Mouse (Mus musculus) embryonic facial prominence, embryonic 14.5 days (tissue): ENCODE results near the gene Ankrd2. TPM values are rescaled to one million over a fixed set of nuclear protein-coding genes. Genes with fewer than 3 reads are reported as not detected.

Experiments
- ATAC-seq: fragments of 200-750 bp; cut with Nextera tagmentation; 2 replicates; pipeline ENCODE4 v1.8.0; 2017; ENCODE audit warnings: low read depth, moderate number of reproducible peaks, moderate TSS enrichment
- DNase-seq: peaks from one replicate; pipeline ENCODE4 v3.0.0-alpha.2; 2015; ENCODE audit warnings: low spot score
- H3K27ac ChIP-seq: fragments of 300-500 bp; sonication (generic); replicated peaks from 2 replicates; pipeline ENCODE4 v1.5.1; 2014; ENCODE audit warnings: low read depth, mild to moderate bottlenecking, low read length, moderate library complexity
- H3K27me3 ChIP-seq: fragments of 300-500 bp; sonication (generic); replicated peaks from 2 replicates; pipeline ENCODE4 v1.6.1; 2014; ENCODE audit warnings: low read length; ENCODE audit not compliant: control insufficient read depth, insufficient read depth
- H3K36me3 ChIP-seq: fragments of 300-500 bp; sonication (generic); 2 replicates; pipeline ENCODE4 v1.6.1; 2014; ENCODE audit warnings: low read length, mixed read lengths; ENCODE audit not compliant: control insufficient read depth, insufficient read depth
- H3K4me1 ChIP-seq: fragments of 300-500 bp; sonication (generic); 2 replicates; pipeline ENCODE4 v1.6.1; 2014; ENCODE audit warnings: antibody characterized with exemption, low read length; ENCODE audit not compliant: control insufficient read depth, insufficient read depth
- H3K4me2 ChIP-seq: fragments of 300-500 bp; sonication (generic); 2 replicates; pipeline ENCODE4 v1.6.1; 2014; ENCODE audit warnings: low read depth, mild to moderate bottlenecking, low read length, moderate library complexity, mixed read lengths
- H3K4me3 ChIP-seq: fragments of 300-500 bp; sonication (generic); 2 replicates; pipeline ENCODE4 v1.5.1; 2014; ENCODE audit warnings: low read depth, mild to moderate bottlenecking, low read length
- H3K9ac ChIP-seq: fragments of 300-500 bp; sonication (generic); 2 replicates; pipeline ENCODE4 v1.6.1; 2014; ENCODE audit warnings: low read depth, mild to moderate bottlenecking, low read length, moderate library complexity, mixed read lengths
- H3K9me3 ChIP-seq: fragments of 300-500 bp; sonication (generic); 2 replicates; pipeline ENCODE4 v1.6.1; 2016; ENCODE audit warnings: low read length; ENCODE audit not compliant: control insufficient read depth
- WGBS: fragments of 180-500 bp; shearing (Covaris S2); extraction: QIAGEN DNeasy Blood & Tissue Kit; methylation state at CpG from one replicate; pipeline ENCODE4 v1.1.7; 2014; 5-methylcytosine and 5-hydroxymethylcytosine counted together
- polyA plus RNA-seq: library from polyadenylated mRNA; unstranded; fragments of >200 nt; fragmentation: Nextera tagmentation; extraction: Ambion mirVana; gene quantifications from 2 replicates; pipeline ENCODE4 v1.2.1, GENCODE M21; 2014

The Ankrd2 gene
- polyA plus RNA-seq, 1 experiment from 2014 or later = 7.8 TPM

DNA sequence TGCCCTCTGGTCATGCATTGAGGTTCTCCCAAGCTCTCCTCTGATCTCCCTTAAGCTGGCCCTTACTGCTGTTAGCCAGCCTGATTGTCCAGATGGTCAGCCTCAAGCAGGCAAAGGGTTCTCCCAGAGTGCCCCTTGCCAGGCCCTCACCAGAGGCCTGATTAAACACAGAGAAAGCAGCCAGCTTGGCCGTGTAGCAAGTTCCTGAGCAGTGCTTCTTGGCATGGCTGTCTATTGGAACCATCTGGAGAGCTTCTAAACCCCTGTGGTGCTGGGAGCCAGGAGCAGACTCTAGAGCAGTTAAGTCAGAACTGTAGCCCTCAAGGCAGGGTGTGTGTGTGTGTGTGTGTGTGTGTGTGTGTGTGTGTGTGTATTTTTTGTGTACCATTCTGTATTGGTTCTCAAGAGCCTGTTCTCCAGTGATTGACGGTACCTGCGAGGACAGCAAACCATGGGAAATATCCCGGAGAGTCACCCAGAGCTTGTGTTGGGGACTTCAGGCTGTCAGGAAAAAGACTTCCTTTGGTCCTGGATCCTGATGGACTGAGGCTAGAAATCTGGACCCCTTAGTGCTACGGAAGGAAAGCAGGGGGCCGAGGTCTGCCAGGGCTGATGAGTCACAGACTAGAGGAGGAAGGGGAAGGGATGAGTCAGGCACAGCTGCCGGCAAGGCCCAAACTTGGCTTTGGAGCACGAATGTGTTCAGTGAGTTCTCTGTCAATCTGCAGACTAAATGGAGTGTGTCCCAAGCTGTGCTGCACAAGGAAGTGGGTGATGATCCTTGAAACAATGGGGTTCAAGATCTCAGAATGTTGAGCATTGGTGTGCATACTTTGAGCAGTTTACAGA lies 18.2 kb upstream of the Ankrd2 start:
- Histone ChIP-seq H3K4me3 (no peak overlapping the region), H3K9me3 (no peaks in the 10 kb centered on the region), H3K27me3 (no peaks in the 10 kb centered on the region), H3K36me3 (no peaks in the 10 kb centered on the region), H3K4me2 (no peak overlapping the region), H3K4me1 (peaks cover 53% of the 10 kb centered on the region), H3K27ac (peak overlapping the region; percentile 87), H3K9ac (no peak overlapping the region)
- peak; percentile 86 for DNase-seq
- ATAC-seq = peak; percentile 39; the same call in 1 of the 2 replicates
- 43% methylated on average over 8 of the region's 8 CpGs for WGBS

DNA sequence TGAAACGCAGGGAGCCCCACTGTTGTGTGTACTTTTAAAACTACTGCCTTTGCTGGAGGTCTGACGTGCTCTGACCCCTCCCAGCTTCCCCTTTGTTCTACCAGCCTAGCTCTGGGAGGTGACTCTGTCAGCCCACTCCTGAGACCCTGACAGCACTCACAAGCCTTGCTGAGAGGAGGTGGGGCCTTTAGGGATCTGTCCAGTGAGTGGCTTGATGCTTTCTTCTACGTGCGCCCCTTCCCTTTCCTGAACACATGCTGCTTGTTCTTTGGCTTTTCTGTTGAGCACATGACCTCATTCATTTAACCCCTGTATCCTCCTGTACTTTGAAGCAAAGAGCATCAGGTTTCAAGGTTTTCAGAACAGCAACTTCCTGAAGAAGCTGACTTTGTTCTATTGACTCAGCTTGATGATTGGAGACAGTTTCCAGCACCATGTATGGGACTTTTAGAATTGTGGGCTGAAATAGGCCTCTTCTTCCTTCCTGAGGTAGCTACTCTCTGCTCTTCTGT lies 16.7 kb upstream of the Ankrd2 start:
- peak; percentile 47 for DNase-seq
- Histone ChIP-seq H3K36me3 (no peaks in the 10 kb centered on the region), H3K9ac (no peak overlapping the region), H3K4me2 (no peak overlapping the region), H3K9me3 (no peaks in the 10 kb centered on the region), H3K27ac (peak overlapping the region; percentile 87), H3K27me3 (no peaks in the 10 kb centered on the region), H3K4me1 (peaks cover 52% of the 10 kb centered on the region), H3K4me3 (no peak overlapping the region)
- ATAC-seq = 0 out of 2 replicates have a peak, but pooled peaks have one; percentile 16
- WGBS = 28% methylated on average over 4 of the region's 4 CpGs

DNA sequence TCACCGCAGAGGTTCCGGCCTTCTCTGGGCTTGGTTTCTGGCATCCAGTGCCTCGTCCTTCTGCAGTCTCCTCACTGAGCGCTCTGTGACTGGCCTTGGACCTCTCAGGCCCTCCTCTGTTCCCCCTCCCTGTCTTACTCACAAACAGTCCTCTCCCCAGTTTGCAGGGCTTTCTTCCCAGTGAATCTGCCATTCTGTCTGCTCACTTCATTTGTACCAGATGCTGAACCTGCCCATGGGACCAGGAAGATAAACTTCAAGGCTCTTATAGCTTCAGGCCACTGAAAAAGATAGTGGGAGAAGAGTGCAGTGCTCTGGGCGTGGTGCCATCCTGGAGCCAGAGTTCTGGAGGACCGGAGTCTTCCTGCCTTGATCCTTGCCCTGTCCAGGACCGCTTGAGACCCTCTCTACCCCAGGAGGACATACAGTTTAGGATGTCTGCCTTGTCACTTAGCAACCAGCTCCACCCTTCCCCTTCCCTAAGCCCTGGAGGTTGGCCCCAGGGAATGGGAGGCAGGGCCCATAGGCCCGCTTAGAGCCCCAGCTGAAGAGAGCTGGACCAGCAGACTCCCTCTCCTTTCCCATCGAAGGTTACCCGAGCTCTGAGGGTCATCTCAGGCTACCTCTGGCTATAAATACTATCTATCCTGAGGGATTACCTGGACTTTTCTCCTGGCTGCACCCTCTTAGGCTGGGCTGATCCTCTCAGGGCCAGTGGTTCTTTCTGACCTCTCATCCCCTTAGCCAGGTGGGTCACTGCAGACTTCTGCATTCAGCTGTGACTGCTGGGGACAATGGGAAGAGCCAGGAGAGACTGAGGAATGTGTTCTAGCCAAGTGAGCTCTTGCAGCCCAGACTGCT lies 13.9 kb upstream of the Ankrd2 start:
- H3K9me3 ChIP-seq = no peaks in the 10 kb centered on the region

DNA sequence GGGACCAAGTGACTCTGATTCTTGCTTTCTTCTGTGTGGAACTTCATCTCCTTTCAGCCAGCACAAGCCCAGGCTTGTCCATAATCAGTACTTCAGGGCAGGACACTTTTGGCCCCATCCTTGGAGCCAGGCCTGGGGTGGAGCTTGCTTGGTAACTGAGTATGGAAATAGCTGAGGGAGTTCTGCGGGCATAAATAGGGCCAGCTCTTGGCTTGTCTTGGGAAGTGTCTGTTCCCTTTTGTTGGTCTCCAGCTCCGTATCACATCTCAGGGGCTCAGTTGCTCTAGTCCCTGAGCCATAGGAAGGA lies 13.3 kb upstream of the Ankrd2 start:
- 71% methylated on average over 2 of the region's 2 CpGs for WGBS
- H3K9me3 ChIP-seq = no peaks in the 10 kb centered on the region
- no peaks in the 10 kb centered on the region for H3K36me3 ChIP-seq
- no peak overlapping the region for H3K9ac ChIP-seq
- no peak overlapping the region for H3K4me2 ChIP-seq
- no peaks in the 10 kb centered on the region for H3K27me3 ChIP-seq
- DNase-seq = no peak
- ATAC-seq = no peak
- no peak overlapping the region for H3K4me3 ChIP-seq
- H3K27ac ChIP-seq = peak overlapping the region; percentile 46
- peaks cover 31% of the 10 kb centered on the region for H3K4me1 ChIP-seq

More for the DNA sequence above, 13.9 kb upstream of the Ankrd2 start:
- peaks cover 37% of the 10 kb centered on the region for H3K4me1 ChIP-seq
- peak overlapping the region; percentile 46 for H3K27ac ChIP-seq
- H3K27me3 ChIP-seq = no peaks in the 10 kb centered on the region
- no peak overlapping the region for H3K4me3 ChIP-seq
- peak overlapping the region; percentile 20; the same call in 1 of the 2 replicates for H3K9ac ChIP-seq
- ATAC-seq = no peak
- no peak overlapping the region for H3K4me2 ChIP-seq
- WGBS = 71% methylated on average over 9 of the region's 10 CpGs
- H3K36me3 ChIP-seq = no peaks in the 10 kb centered on the region
- peak; percentile 48 for DNase-seq

DNA sequence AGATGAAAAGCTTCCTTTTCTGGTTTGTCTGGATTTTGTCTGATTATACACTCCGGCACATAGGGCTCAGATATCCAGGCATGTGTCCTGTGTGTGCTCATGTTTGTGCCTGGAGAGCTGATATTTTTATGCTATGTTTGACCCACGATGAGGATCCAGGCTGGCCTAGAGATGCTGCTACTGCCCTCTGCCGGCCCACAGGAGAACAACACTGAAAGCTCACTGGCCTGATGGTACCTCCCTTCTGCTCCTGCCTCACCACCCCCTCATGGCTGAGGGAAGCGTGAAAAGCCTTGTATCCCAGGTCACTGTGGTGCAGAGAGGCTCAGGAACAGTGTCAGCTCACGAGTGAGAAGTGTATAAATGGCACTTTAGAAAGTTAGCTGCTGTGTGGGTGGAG lies 9.6 kb upstream of the Ankrd2 start:
- H3K4me3 ChIP-seq = no peak overlapping the region
- no peaks in the 10 kb centered on the region for H3K27me3 ChIP-seq
- peaks cover 14% of the 10 kb centered on the region for H3K4me1 ChIP-seq
- no peak overlapping the region for H3K9ac ChIP-seq
- WGBS = 2% methylated on average over 5 of the region's 5 CpGs
- ATAC-seq (peak; percentile 72), DNase-seq (peak; percentile 80)
- H3K4me2 ChIP-seq = no peak overlapping the region
- no peak overlapping the region for H3K27ac ChIP-seq
- H3K36me3 ChIP-seq = no peaks in the 10 kb centered on the region
- no peaks in the 10 kb centered on the region for H3K9me3 ChIP-seq

DNA sequence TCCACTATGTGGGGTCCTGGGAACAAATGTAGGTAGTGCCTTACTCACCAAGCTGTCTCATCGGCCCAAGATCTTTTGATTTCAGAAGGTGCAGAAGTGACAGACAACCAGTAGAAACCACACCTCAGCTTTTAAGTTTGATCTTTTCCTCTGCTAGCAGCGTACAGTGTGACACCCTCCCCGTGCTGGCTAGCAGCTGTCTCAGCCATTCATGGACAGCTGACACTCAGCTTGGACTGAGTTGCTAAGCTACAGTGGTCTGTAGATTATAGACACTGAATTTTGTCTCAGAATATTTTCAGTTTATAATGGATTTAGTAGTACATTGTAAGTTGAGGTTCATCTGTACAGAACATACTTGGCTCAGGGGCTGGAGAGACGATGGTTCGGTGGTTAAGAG lies 4.7 kb upstream of the Ankrd2 start:
- no peaks in the 10 kb centered on the region for H3K27me3 ChIP-seq
- peaks cover 12% of the 10 kb centered on the region; the same call in 1 of the 2 replicates for H3K36me3 ChIP-seq
- ATAC-seq = no peak
- H3K9me3 ChIP-seq = no peaks in the 10 kb centered on the region
- WGBS = 72% methylated on average over 5 of the region's 5 CpGs
- H3K4me2 ChIP-seq = no peak overlapping the region
- H3K27ac ChIP-seq = no peak overlapping the region
- no peak overlapping the region for H3K9ac ChIP-seq
- H3K4me3 ChIP-seq = no peak overlapping the region
- H3K4me1 ChIP-seq = peaks cover 10% of the 10 kb centered on the region
- no peak for DNase-seq

DNA sequence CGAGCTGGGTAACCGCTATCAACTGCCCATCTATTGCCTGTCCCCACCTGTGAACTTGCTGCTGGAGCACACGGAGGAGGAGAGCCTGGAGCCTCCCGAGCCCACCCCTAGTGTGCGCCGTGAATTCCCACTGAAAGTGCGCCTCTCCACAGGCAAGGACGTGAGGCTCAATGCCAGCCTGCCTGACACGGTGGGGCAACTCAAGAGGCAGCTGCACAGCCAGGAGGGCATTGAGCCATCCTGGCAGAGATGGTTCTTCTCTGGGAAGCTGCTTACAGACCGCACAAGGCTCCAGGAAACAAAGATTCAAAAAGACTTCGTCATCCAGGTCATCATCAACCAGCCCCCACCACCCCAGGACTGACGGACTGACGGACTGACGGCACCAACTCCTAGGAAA lies 2.2 kb upstream of the Ankrd2 start:
- 82% methylated on average over 14 of the region's 14 CpGs for WGBS
- Histone ChIP-seq H3K9ac (no peak overlapping the region), H3K27ac (peak overlapping the region; percentile 71; the same call in 1 of the 2 replicates), H3K36me3 (peaks cover 12% of the 10 kb centered on the region; the same call in 1 of the 2 replicates), H3K4me2 (no peak overlapping the region), H3K4me3 (no peak overlapping the region), H3K9me3 (no peaks in the 10 kb centered on the region), H3K27me3 (no peaks in the 10 kb centered on the region), H3K4me1 (peaks cover 10% of the 10 kb centered on the region)
- ATAC-seq (no peak), DNase-seq (no peak)

DNA sequence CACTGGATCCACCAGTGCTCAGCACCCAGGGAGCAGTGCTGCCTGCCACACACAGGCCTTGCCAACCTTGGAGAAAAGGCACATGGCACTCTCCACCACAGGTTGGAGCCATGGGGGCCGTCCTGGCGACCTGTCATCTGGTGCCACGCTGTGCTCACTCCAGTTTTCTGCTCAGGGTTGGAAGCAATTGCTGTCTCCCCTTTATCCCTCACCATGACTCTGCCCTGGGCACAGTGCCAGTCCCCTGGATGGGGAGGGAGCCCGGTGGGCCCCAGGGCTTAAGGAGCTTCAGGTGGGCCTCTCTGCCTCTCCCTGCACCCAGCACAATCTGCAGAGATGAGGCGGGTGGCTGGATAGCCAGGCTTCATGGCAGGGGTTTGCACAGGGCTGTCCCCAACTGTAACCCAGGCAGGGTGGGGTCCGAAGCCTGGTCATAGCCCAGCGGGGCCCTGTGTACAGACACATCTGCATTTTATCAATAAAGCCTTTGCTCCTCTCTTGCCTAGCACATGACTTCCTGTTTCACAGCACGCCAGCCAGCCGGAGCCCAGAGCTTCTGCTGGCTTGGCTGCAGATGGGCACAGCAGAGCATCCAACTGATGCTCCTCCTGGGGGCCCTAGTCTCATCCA lies 1.5 kb upstream of the Ankrd2 start:
- Histone ChIP-seq H3K27me3 (no peaks in the 10 kb centered on the region), H3K9me3 (no peaks in the 10 kb centered on the region), H3K4me3 (no peak overlapping the region), H3K4me2 (no peak overlapping the region), H3K4me1 (peaks cover 10% of the 10 kb centered on the region), H3K9ac (peak overlapping the region; percentile 27; the same call in 1 of the 2 replicates), H3K27ac (peak overlapping the region; percentile 71), H3K36me3 (peaks cover 12% of the 10 kb centered on the region; the same call in 1 of the 2 replicates)
- ATAC-seq (no peak), DNase-seq (peak; percentile 35)
- 39% methylated on average over 9 of the region's 9 CpGs for WGBS
